8 mouse cellular contexts compared by ENCODE assay signal in genomic region chr9:61404998-61405621, GRCm38 (mm10). TPM values are rescaled to one million over a fixed set of nuclear protein-coding genes. Genes with fewer than 3 reads are reported as not detected.
DNase-seq lines count a peak whose midpoint lies in the region; ATAC-seq lines count a peak whose summit lies in the region.

No protein-coding gene starts in this region.

- peak overlapping the region; percentile 31 for H3K27ac ChIP-seq in embryonic facial prominence, embryonic 11.5 days (replicated peaks; ENCODE audit: low read depth, low read length)

- peak; percentile 85 to 86 for DNase-seq in adrenal gland, postnatal 36 days
- DNase-seq in embryonic facial prominence, embryonic 11.5 days (ENCODE audit: low spot score), result peak; percentile 90
- DNase-seq in gastrocnemius, postnatal 4 days (ENCODE audit: low spot score in 2 of 2), result peak; percentile 42 to 75
- peak; percentile 82 for DNase-seq in kidney, adult 11 months
- peak; percentile 82 to 86 for DNase-seq in left cerebral cortex, postnatal 10 days (ENCODE audit: extremely low spot score in 1 of 2, low spot score in 2 of 2)
- peak; percentile 55 for DNase-seq in neural tube, embryonic 10.5 days (ENCODE audit: extremely low spot score, low spot score)
- DNase-seq in testis, postnatal 10 days (ENCODE audit: low spot score), result peak; percentile 76
- DNase-seq in spleen, postnatal 10 days (ENCODE audit: low spot score in 2 of 2), result no peak

- H3K4me3 ChIP-seq in embryonic facial prominence, embryonic 11.5 days (ENCODE audit: low read depth, low read length), result no peak overlapping the region

- H3K9ac ChIP-seq in embryonic facial prominence, embryonic 11.5 days (replicated peaks; ENCODE audit: low read length), result no peak overlapping the region

- no peaks in the 10 kb centered on the region for H3K9me3 ChIP-seq in embryonic facial prominence, embryonic 11.5 days (replicated peaks; ENCODE audit: control insufficient read depth, low read length)

- peak; percentile 77 for ATAC-seq in embryonic facial prominence, embryonic 11.5 days (replicated peaks; ENCODE audit: insufficient number of reproducible peaks, low FRiP score, low TSS enrichment, low read depth)

- no peak overlapping the region for H3K4me2 ChIP-seq in embryonic facial prominence, embryonic 11.5 days (ENCODE audit: low read depth, low read length)

- 3% methylated on average over 18 of the region's 19 CpGs for WGBS in embryonic facial prominence, embryonic 11.5 days

- H3K4me1 ChIP-seq in embryonic facial prominence, embryonic 11.5 days (ENCODE audit: control insufficient read depth, insufficient read depth, low read length), result peaks cover 12% of the 10 kb centered on the region

- H3K36me3 ChIP-seq in embryonic facial prominence, embryonic 11.5 days (replicated peaks; ENCODE audit: control insufficient read depth, insufficient read depth, low read depth, low read length), result peaks cover 27% of the 10 kb centered on the region

- H3K27me3 ChIP-seq in embryonic facial prominence, embryonic 11.5 days (ENCODE audit: control insufficient read depth, insufficient read depth, low read length), result no peaks in the 10 kb centered on the region

- intact Hi-C loops in left cerebral cortex, postnatal 10 days (cut with DNase I), result no loop called here

RNA-seq across cellular contexts. Expression of gene Tle3, which starts 32.9 kb away (rescaled TPM):
- 100 to 1,000 TPM; 121 to 144 TPM for total RNA-seq in adrenal gland, postnatal 36 days (2021)
- 31.4 and 37.7 TPM in 2 replicates for polyA plus RNA-seq in embryonic facial prominence, embryonic 11.5 days (2014; fragmentation: Nextera tagmentation; extraction: Ambion mirVana)
- 10 to 100 TPM; 35.0 to 47.8 TPM for total RNA-seq in gastrocnemius, postnatal 4 days (2021)
- 10 to 100 TPM; 80.8 to 92.7 TPM for total RNA-seq in left cerebral cortex, postnatal 10 days (2021)

Comparison
In these comparisons a context has a peak if more than half of its experiments do, and no peak if none do; other contexts are left out.
1. DNase-seq: peak in adrenal gland, postnatal 36 days (2 of 2), embryonic facial prominence, embryonic 11.5 days (single experiment), gastrocnemius, postnatal 4 days (2 of 2), kidney, adult 11 months (single experiment), left cerebral cortex, postnatal 10 days (2 of 2), neural tube, embryonic 10.5 days (single experiment) and testis, postnatal 10 days (single experiment); none in spleen, postnatal 10 days (0 of 2).